Mouse (Mus musculus) central nervous system, embryonic 18 days (tissue): Measurements from ENCODE around the gene Vps36. TPM values are rescaled to one million over a fixed set of nuclear protein-coding genes. Genes with fewer than 3 reads are reported as not detected.

Experiments
- polyA plus RNA-seq: library from polyadenylated mRNA; depleted of rRNA; stranded (reverse); fragments of >200 nt; gene quantifications from 2 replicates; pipeline ENCODE4 v1.2.3, GENCODE M21; 2012; rRNA removed

Gene Vps36
- 26.0 and 27.1 TPM in 2 replicates for polyA plus RNA-seq

DNA sequence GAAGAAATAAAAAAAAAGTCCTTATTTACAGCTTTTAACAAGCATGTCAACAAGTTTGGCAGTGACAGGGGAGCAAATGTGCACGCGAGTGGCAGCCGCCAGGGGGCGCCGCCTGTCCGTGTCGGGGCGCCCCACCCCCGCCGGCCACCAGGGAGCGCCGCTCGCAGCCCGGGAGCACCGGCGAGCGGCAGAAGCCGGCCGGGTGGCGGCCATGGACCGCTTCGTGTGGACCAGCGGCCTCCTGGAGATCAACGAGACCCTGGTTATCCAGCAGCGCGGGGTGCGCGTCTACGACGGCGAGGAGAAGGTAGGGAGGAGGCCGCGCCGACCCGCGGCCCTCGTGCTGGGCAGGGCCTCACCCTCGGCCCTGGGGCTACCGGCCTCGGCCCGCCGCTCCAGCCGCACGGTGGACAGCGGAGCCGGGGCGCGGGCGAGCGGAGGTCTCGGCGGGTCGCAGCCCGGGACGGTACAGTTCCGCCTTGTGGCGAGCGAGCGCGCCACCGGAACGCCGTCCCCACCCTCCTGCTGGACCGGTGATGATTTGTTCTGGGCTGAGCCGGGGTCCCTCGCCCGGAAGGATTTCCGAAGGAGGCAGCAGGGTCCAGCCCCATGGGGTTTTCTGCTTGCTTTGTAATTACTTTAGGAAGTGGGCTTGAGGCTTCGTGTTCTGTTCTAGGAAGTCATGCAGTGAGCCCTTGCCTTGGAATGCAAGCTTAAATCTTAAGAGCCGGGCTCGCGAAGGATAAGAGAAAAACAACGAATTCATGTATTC lies at the start of gene Vps36:
Vps36 (plus strand) TSS at position 150 of the 772 bp plus-strand sequence.

DNA sequence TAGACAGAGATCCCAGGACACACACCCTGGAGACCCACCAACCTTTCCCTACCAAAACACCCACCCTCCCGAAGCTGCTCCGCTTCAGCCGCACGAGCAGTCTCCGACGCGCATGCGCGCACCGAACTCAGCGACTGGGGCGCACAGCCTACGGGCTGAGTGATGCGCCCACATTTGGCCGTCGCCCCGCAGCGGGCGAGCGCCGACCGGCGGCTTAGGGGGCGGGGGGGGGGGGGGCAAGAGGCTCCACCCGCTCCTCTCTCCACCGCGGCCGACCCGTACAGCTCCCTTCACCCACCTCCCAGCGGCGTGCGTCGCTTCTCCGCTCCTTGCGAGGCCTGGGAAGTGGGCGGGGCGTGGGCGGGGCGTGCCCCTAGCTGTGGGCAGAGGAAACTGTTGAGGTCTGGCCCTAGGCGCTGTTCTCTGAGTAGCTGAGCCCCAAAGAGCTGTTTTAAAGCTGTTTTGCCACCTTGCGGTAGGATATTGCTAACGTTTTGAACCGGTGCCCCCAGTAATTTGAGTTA lies 26.5 kb upstream of the Vps36 start, which contains the start of gene Nek3:
Nek3 (minus strand) TSS at position 356 of the 524 bp plus-strand sequence.

DNA sequence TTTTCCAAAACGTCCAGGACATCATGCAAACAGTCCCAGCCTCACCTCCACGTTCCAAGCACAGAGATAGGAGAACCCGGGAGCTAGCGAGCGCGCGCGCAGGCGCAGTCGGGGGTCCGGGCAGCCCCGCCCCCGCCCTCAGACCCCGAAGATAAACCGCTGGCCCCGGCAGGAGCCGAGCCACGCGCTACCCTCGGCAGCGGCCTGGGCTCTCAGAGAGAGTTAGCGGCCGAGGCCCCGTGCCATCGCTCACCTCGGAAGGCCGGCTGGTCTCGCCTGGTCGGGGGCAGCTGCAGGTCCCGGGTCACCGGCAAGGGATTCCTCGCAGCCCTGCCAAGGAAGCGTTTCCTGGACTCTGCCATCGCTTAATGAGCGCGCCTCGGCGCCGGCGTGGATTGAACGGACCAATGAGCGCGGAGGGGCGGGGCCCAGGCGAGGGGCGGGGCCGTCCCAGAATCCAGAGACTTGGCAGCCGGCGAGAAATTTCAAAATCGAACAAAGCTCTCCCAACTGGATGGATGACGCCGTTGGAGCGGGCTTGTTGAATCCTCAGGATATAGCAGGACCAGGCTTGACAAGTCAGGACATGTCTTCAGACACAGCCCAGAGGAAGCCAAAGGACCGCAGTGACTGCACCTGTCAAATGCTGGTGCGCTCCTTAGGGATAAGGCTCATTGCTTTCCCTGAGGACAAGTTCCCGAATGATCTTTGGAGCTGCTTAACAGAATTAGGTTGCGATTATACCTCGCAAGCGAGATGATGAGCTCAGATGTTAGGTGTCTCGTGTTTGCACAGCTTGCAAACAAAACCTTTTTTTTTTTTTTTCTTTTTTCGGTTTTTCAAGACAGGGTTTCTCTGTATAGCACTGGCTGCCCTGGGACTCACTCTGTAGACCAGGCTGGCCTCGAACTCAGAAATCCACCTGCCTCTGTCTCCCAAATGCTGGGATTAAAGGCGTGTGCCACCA lies 6.9 kb upstream of the Vps36 start, which contains the start of gene Ckap2:
Ckap2 (minus strand) TSS at position 389 of the 967 bp plus-strand sequence.

DNA sequence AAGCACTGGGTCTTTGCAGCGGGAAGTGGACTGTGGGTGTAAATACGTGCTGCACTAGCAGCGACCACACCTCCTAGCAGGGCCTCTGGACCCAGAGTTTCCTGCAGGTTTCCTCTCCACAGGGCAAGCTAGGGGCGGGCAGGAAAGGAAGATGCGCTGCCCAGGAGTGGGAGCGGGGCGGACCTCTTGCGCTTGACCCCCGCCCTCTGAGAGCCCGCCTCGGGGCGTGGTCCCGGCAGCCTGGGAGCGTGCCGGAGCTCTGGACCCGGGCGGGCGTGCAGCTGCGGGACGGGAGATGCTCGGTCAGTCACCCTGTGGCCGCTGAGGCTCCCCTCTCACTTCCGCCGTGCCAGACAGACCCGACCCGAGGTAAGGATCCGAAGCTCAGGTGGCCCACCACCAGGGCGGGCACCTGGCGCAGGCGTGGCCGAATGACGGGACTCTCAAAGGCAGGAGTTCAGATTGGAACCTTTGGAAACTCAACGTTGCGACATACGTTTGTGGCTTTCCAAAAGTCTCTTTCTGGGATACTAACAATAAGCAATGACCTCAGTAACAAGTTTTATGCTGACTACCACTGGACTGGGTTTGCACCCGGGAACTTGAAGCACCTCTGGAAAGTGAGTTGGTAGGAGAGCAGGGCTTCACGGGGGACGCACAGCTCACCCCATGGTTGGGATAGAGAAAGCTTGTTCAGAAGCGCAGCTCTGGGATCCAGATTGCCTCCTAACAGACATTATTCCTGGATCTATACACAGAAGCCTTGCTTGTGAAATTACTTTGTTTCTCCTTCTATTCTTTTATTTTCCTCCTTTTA lies 34.7 kb downstream of the Vps36 start, which contains the start of gene Thsd1:
Thsd1 (plus strand) TSS at position 253 of the 817 bp plus-strand sequence.

Other genes starting within 250 kb of the Vps36 start
- not detected in 2 replicates for gene Defb13, start 246.0 kb upstream of the Vps36 start, polyA plus RNA-seq
- not detected in 2 replicates for gene Fam90a1a, start 234.1 kb upstream of the Vps36 start, polyA plus RNA-seq
- gene Ccdc70, start 223.0 kb upstream of the Vps36 start, polyA plus RNA-seq, result not detected in 2 replicates
- 2.8 TPM in 2 replicates for gene Atp7b, start 132.5 kb upstream of the Vps36 start, polyA plus RNA-seq
- gene Alg11, start 132.1 kb upstream of the Vps36 start, polyA plus RNA-seq, result 10.8 and 12.2 TPM in 2 replicates
- 0.79 and 1.2 TPM in 2 replicates for gene Nek5, start 67.8 kb upstream of the Vps36 start, polyA plus RNA-seq
- gene Nek3, start 26.4 kb upstream of the Vps36 start, polyA plus RNA-seq, result 7.2 and 9.2 TPM in 2 replicates
- 9.5 and 11.7 TPM in 2 replicates for gene Ckap2, start 7.0 kb upstream of the Vps36 start, polyA plus RNA-seq
- 6.8 and 7.0 TPM in 2 replicates for gene Thsd1, start 34.5 kb downstream of the Vps36 start, polyA plus RNA-seq
- gene Tpte, start 90.6 kb downstream of the Vps36 start, polyA plus RNA-seq, result not detected in 2 replicates
- gene Slc25a15, start 205.8 kb downstream of the Vps36 start, polyA plus RNA-seq, result 5.9 and 6.5 TPM in 2 replicates
- gene Mrps31, start 218.6 kb downstream of the Vps36 start, polyA plus RNA-seq, result 19.5 and 20.4 TPM in 2 replicates